Mouse (Mus musculus): ENCODE data around the gene Med6. TPM values are rescaled to one million over a fixed set of nuclear protein-coding genes. Genes with fewer than 3 reads are reported as not detected.

Gene Med6
- polyA plus RNA-seq, 1 experiment from 2014 or later = 59.3 TPM

DNA sequence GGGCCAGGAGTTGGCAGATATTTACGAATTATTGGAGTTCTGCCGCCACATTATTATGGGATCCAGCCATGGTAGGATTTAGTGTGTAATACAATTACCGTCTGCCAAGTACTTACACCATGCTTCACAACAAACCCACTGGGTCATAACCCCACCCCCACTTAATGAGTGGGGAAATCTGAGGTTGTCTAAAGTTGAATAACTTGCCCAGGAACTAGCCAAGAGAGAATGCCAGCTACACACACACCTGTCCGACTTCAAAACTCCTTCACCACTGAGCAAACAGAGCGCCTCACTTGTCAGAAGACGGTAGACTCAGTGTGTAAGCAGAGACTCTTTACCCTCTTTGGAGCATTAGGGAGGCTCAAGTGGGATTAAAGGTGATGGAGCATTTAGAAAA is 32.6 kb upstream of the Med6 start:
- 80% methylated on average over 6 of the region's 6 CpGs for WGBS

DNA sequence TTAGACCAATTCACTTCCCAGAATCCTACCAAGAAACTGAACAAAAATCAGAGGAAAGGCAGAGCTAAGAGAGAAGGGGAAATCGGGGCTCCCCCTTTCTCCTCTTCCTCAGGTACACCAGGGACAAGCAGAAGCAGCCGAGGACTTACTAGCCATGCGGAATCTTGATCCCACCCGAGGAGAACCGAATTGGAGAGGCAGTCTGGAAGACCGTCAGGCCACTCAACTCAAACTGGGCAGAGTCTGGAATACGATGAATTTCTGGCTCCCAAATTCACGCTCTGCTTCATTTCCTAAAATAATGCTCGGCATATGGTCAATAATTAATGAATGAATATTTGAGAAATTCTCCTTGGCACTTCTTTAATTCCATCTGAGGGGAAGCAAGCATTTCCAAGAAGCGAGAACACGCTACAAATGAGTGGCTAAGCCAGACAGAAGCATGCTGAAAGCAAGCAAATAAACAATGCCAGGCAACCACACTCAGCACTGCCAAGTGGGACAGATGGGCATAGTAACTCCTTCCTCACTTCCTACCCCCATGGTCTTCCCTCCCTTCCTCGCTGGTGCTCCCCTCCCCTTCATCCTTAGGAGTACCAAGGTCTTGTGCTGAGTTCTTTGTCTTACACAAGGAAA is 31.5 kb upstream of the Med6 start:
- Histone ChIP-seq H3K4me1 (ENCODE audit: control insufficient read depth, insufficient read depth, low read length) (no peaks in the 10 kb centered on the region), H3K27ac (ENCODE audit: low read depth, low read length) (no peak overlapping the region), H3K36me3 (ENCODE audit: control insufficient read depth, insufficient read depth, low read length) (no peaks in the 10 kb centered on the region), H3K4me3 (ENCODE audit: low read depth, low read length) (no peak overlapping the region), H3K9ac (ENCODE audit: low read length) (no peak overlapping the region), H3K4me2 (ENCODE audit: low read length) (no peak overlapping the region), H3K27me3 (replicated peaks; ENCODE audit: control insufficient read depth, insufficient read depth, low read length) (no peaks in the 10 kb centered on the region), H3K9me3 (replicated peaks; ENCODE audit: control insufficient read depth, low read length) (no peaks in the 10 kb centered on the region)
- peak; percentile 66 for DNase-seq (ENCODE audit: low spot score)
- peak; percentile 11; the same call in 1 of the 2 replicates for ATAC-seq
- 76% methylated on average over 12 of the region's 12 CpGs for WGBS

More for the DNA sequence above, 32.6 kb upstream of the Med6 start:
- no peak overlapping the region for H3K4me2 ChIP-seq (ENCODE audit: low read length)
- H3K9ac ChIP-seq (ENCODE audit: low read length) = no peak overlapping the region
- H3K4me1 ChIP-seq (ENCODE audit: control insufficient read depth, insufficient read depth, low read length) = no peaks in the 10 kb centered on the region; the same call in 1 of the 2 replicates
- H3K27ac ChIP-seq (ENCODE audit: low read depth, low read length) = no peak overlapping the region
- no peak for ATAC-seq
- H3K36me3 ChIP-seq (ENCODE audit: control insufficient read depth, insufficient read depth, low read length) = no peaks in the 10 kb centered on the region
- no peak for DNase-seq (ENCODE audit: low spot score)
- H3K4me3 ChIP-seq (ENCODE audit: low read depth, low read length) = no peak overlapping the region
- no peaks in the 10 kb centered on the region for H3K27me3 ChIP-seq (replicated peaks; ENCODE audit: control insufficient read depth, insufficient read depth, low read length)
- no peaks in the 10 kb centered on the region for H3K9me3 ChIP-seq (replicated peaks; ENCODE audit: control insufficient read depth, low read length)

DNA sequence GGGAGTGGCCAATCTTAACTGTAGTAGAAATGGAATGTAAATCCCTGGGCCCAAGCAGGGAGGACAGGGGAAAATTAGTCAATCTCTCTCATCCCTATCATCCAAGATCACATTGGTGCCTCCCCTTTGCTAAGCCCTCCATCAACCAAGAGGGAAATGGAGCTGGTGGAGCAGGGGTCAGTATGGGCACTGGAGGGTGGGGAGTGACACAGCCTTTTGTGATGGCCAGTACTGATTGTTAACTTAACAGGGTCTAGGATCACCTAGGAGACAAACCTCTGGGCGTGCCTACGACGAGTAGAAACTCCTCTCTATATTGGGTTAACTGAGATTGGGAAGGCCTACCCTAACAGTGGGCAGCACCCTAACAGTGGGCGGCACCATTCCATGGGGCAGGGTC is 28.6 kb upstream of the Med6 start:
- 85% methylated on average over 4 of the region's 4 CpGs for WGBS
- no peak overlapping the region for H3K9ac ChIP-seq (ENCODE audit: low read length)
- ATAC-seq = no peak
- no peak overlapping the region for H3K27ac ChIP-seq (ENCODE audit: low read depth, low read length)
- no peaks in the 10 kb centered on the region for H3K9me3 ChIP-seq (replicated peaks; ENCODE audit: control insufficient read depth, low read length)
- H3K4me2 ChIP-seq (ENCODE audit: low read length) = no peak overlapping the region
- H3K36me3 ChIP-seq (ENCODE audit: control insufficient read depth, insufficient read depth, low read length) = no peaks in the 10 kb centered on the region
- DNase-seq (ENCODE audit: low spot score) = no peak
- H3K4me3 ChIP-seq (ENCODE audit: low read depth, low read length) = no peak overlapping the region
- H3K27me3 ChIP-seq (replicated peaks; ENCODE audit: control insufficient read depth, insufficient read depth, low read length) = no peaks in the 10 kb centered on the region
- no peaks in the 10 kb centered on the region for H3K4me1 ChIP-seq (ENCODE audit: control insufficient read depth, insufficient read depth, low read length)

DNA sequence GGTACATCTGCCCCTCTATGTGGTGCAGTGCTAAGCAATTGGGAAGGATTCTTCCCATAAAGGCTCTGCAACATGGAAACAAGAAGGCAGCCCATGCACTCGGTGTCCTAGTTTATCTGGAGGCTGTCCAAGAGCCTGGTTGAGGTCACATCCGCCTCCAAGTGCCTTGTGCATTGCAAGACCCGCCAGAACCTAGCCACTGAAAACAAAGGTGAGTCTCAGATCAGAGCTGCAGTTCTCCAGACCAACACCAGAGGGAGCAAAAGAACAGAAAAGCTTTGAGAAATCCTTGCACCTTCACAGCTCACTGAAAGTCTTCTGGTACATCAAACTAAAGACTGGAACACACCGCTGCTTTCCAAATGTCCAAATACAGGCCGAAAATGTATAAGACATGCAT is 24.5 kb upstream of the Med6 start:
- 19% methylated on average over 5 of the region's 5 CpGs for WGBS
- H3K9me3 ChIP-seq (replicated peaks; ENCODE audit: control insufficient read depth, low read length) = no peaks in the 10 kb centered on the region
- H3K4me3 ChIP-seq (ENCODE audit: low read depth, low read length) = no peak overlapping the region
- peak; percentile 23 for ATAC-seq
- H3K4me2 ChIP-seq (ENCODE audit: low read length) = no peak overlapping the region
- H3K27ac ChIP-seq (ENCODE audit: low read depth, low read length) = no peak overlapping the region
- H3K9ac ChIP-seq (ENCODE audit: low read length) = no peak overlapping the region; the same call in 1 of the 2 replicates
- H3K27me3 ChIP-seq (replicated peaks; ENCODE audit: control insufficient read depth, insufficient read depth, low read length) = no peaks in the 10 kb centered on the region
- peak; percentile 91 for DNase-seq (ENCODE audit: low spot score)
- no peaks in the 10 kb centered on the region for H3K4me1 ChIP-seq (ENCODE audit: control insufficient read depth, insufficient read depth, low read length)
- H3K36me3 ChIP-seq (ENCODE audit: control insufficient read depth, insufficient read depth, low read length) = no peaks in the 10 kb centered on the region

DNA sequence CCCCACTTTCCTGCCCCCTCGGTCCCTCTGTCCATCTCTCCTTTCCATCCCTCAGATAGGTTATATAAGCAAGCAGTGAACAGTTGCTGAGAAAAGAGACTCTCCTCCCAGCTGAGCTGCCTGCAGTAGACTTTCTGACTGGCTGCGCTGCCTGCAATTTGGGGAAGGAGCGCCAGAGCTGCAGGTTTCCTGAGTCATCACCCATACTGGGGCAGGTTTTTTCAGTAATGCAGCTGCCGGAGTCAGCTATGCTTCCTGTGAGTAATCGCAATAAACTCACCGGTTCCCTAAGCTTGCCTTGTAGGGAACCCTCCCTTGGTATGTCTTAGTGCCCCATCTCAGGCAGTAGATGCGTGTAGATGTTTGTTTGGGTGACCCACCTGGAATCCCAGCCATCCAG is 22.2 kb upstream of the Med6 start:
- 81% methylated on average over 7 of the region's 7 CpGs for WGBS
- Histone ChIP-seq H3K27ac (ENCODE audit: low read depth, low read length) (no peak overlapping the region), H3K4me2 (ENCODE audit: low read length) (no peak overlapping the region), H3K4me3 (ENCODE audit: low read depth, low read length) (no peak overlapping the region), H3K9me3 (replicated peaks; ENCODE audit: control insufficient read depth, low read length) (no peaks in the 10 kb centered on the region), H3K9ac (ENCODE audit: low read length) (no peak overlapping the region), H3K36me3 (ENCODE audit: control insufficient read depth, insufficient read depth, low read length) (no peaks in the 10 kb centered on the region), H3K4me1 (ENCODE audit: control insufficient read depth, insufficient read depth, low read length) (no peaks in the 10 kb centered on the region), H3K27me3 (replicated peaks; ENCODE audit: control insufficient read depth, insufficient read depth, low read length) (no peaks in the 10 kb centered on the region)
- ATAC-seq = no peak
- no peak for DNase-seq (ENCODE audit: low spot score)

DNA sequence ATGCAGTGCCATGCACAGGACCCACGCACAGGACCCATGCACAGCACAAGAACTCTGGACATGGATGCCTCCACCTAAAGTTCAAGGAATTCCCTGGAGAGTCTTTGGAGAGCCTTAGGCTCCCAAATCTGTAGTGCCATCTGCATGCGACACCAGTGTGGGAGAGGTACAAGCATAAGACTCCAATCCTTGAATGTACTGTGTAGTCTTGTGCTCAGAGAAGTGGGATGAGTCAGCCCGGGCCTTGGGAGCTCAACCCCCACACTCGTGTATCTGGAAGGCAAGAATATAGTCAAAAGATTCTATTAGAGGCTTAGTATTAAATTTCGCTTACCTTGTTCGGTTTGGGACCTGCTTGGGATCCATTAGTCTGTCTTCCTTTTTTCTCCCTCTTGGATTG is 21.0 kb upstream of the Med6 start:
- no peak for DNase-seq (ENCODE audit: low spot score)
- Histone ChIP-seq H3K27me3 (replicated peaks; ENCODE audit: control insufficient read depth, insufficient read depth, low read length) (no peaks in the 10 kb centered on the region), H3K9me3 (replicated peaks; ENCODE audit: control insufficient read depth, low read length) (no peaks in the 10 kb centered on the region), H3K4me3 (ENCODE audit: low read depth, low read length) (no peak overlapping the region), H3K9ac (ENCODE audit: low read length) (no peak overlapping the region), H3K27ac (ENCODE audit: low read depth, low read length) (no peak overlapping the region), H3K36me3 (ENCODE audit: control insufficient read depth, insufficient read depth, low read length) (no peaks in the 10 kb centered on the region), H3K4me2 (ENCODE audit: low read length) (no peak overlapping the region), H3K4me1 (ENCODE audit: control insufficient read depth, insufficient read depth, low read length) (no peaks in the 10 kb centered on the region)
- WGBS = 88% methylated on average over 6 of the region's 6 CpGs
- no peak for ATAC-seq

DNA sequence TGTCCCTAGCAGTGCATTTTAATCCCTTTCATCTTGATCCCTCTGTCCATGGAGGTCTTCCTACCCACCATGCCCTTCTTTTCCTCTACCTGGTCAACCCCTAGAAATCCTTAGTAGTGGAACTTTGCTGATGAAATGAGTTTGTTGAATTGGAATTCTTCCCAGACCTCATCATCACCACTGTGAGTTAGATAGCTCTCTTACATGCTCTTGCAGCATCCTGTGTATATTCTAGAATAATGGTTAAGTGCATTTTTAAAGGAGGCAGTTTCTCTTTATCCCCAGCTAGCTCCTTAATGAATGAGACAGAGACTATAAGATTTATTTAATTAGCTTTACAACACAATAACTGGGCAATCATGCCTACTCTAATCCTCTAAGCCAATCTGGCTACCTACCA is 14.6 kb upstream of the Med6 start:
- H3K36me3 ChIP-seq (ENCODE audit: control insufficient read depth, insufficient read depth, low read length) = no peaks in the 10 kb centered on the region
- no peak overlapping the region for H3K4me2 ChIP-seq (ENCODE audit: low read length)
- H3K9ac ChIP-seq (ENCODE audit: low read length) = no peak overlapping the region
- no peaks in the 10 kb centered on the region for H3K27me3 ChIP-seq (replicated peaks; ENCODE audit: control insufficient read depth, insufficient read depth, low read length)
- DNase-seq (ENCODE audit: low spot score) (no peak), ATAC-seq (no peak)
- H3K4me3 ChIP-seq (ENCODE audit: low read depth, low read length) = no peak overlapping the region
- no peaks in the 10 kb centered on the region for H3K9me3 ChIP-seq (replicated peaks; ENCODE audit: control insufficient read depth, low read length)
- H3K4me1 ChIP-seq (ENCODE audit: control insufficient read depth, insufficient read depth, low read length) = no peaks in the 10 kb centered on the region
- H3K27ac ChIP-seq (ENCODE audit: low read depth, low read length) = no peak overlapping the region

DNA sequence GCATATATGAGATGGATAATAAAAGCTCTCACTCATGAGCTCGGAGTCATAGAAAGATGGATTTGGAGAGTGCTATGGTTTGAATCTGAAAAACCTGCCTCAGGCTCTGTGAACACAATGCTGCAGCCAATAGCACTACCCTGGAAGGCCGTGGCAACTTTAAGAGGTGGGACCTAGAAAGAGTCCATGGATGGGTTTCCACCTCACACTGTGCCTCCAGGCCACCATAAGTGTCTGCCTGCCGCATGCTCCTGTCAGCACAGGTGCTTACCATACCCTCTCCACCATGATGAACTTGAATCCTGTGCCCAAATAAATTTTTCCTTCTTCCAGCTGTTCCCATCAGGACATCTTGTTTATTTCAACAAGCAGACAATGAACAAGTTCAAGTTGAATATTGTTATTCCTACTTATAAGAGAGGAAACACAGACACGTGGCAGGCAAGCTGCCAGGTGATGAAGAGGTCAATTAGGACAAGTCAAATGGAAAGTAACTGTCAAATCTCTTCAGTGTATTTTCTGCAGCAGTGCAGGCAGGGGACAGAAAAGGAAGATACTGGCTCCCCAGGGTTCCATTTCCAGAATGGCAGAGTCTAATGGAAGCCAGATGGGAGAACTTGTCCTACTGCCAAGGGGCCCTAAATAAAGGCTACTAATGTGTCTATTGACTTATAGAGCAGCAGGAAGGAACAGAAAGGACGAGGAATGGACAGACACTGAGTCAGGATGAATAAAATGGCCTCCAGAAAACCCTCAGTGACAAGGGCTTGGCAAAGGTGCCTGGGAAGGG is 10.4 kb upstream of the Med6 start:
- no peak for ATAC-seq
- Histone ChIP-seq H3K9me3 (replicated peaks; ENCODE audit: control insufficient read depth, low read length) (no peaks in the 10 kb centered on the region), H3K27me3 (replicated peaks; ENCODE audit: control insufficient read depth, insufficient read depth, low read length) (0 out of 2 replicates have a peak, but pooled peaks cover 2% of the 10 kb centered on the region), H3K9ac (ENCODE audit: low read length) (no peak overlapping the region), H3K27ac (ENCODE audit: low read depth, low read length) (no peak overlapping the region), H3K4me1 (ENCODE audit: control insufficient read depth, insufficient read depth, low read length) (no peaks in the 10 kb centered on the region), H3K4me2 (ENCODE audit: low read length) (no peak overlapping the region), H3K4me3 (ENCODE audit: low read depth, low read length) (no peak overlapping the region), H3K36me3 (ENCODE audit: control insufficient read depth, insufficient read depth, low read length) (no peaks in the 10 kb centered on the region)
- 63% methylated on average over 5 of the region's 5 CpGs for WGBS
- no peak for DNase-seq (ENCODE audit: low spot score)

Data from forebrain, embryonic 14.5 days (tissue).